Mouse (Mus musculus) megakaryocyte, embryonic 14.5 days (primary cell): Measurements from ENCODE around the gene Cd70.

Experiments
- FLI1 ChIP-seq: IDR thresholded peaks from 2 replicates; pipeline ENCODE4 v1.6.1; 2012; ENCODE audit warnings: low read length, inconsistent platforms, mixed read lengths
- GATA1 ChIP-seq: IDR thresholded peaks from 3 replicates; pipeline ENCODE4 v1.6.1; 2012; ENCODE audit warnings: mixed read lengths, low read length, inconsistent platforms, borderline replicate concordance

GRCm38 (mm10) chr17:57194771-57195170 is 45.2 kb upstream of the Cd70 start:
- TF ChIP-seq GATA1 = no peak
- TF ChIP-seq FLI1 = no peak
